Mouse (Mus musculus) forebrain, embryonic 11.5 days (tissue): ENCODE results near the gene Axin1. TPM values are rescaled to one million over a fixed set of nuclear protein-coding genes. Genes with fewer than 3 reads are reported as not detected.
"Not testable (repeated sequence)": the region's sequence is repeated elsewhere in the genome, so short reads cannot be mapped to it uniquely, and the experiment has no call there.

Experiments
- ATAC-seq: fragments of 200-750 bp; cut with Nextera tagmentation; replicated peaks from 2 replicates; pipeline ENCODE4 v1.8.0; 2017; ENCODE audit warnings: moderate TSS enrichment; ENCODE audit not compliant: low FRiP score
- DNase-seq: peaks from one replicate; pipeline ENCODE4 v3.0.0-alpha.2; 2017; ENCODE audit warnings: low spot score
- H3K27ac ChIP-seq: fragments of 300-500 bp; sonication (generic); 2 replicates; pipeline ENCODE4 v1.5.1; 2014; ENCODE audit warnings: low read depth, low read length
- H3K27me3 ChIP-seq: fragments of 300-500 bp; sonication (generic); 2 replicates; pipeline ENCODE4 v1.6.1; 2014; ENCODE audit warnings: mild to moderate bottlenecking, low read length, mixed read lengths; ENCODE audit not compliant: control insufficient read depth, insufficient read depth
- H3K36me3 ChIP-seq: fragments of 300-500 bp; sonication (generic); 2 replicates; pipeline ENCODE4 v1.6.1; 2014; ENCODE audit warnings: mild to moderate bottlenecking, low read length, moderate library complexity, mixed read lengths; ENCODE audit not compliant: control insufficient read depth, insufficient read depth
- H3K4me1 ChIP-seq: fragments of 300-500 bp; sonication (generic); replicated peaks from 2 replicates; pipeline ENCODE4 v1.6.1; 2014; ENCODE audit warnings: low read length, mixed read lengths; ENCODE audit not compliant: control insufficient read depth, insufficient read depth
- H3K4me2 ChIP-seq: fragments of 300-500 bp; sonication (generic); 2 replicates; pipeline ENCODE4 v1.6.1; 2014; ENCODE audit warnings: low read depth, mild to moderate bottlenecking, low read length, moderate library complexity, mixed read lengths; ENCODE audit not compliant: severe bottlenecking
- H3K4me3 ChIP-seq: fragments of 300-500 bp; sonication (generic); 2 replicates; pipeline ENCODE4 v1.5.1; 2014; ENCODE audit warnings: low read depth, low read length
- H3K9ac ChIP-seq: fragments of 300-500 bp; sonication (generic); 2 replicates; pipeline ENCODE4 v1.6.1; 2014; ENCODE audit warnings: low read length
- H3K9me3 ChIP-seq: fragments of 300-500 bp; sonication (generic); 2 replicates; pipeline ENCODE4 v1.6.1; 2016; ENCODE audit warnings: low read length, mixed read lengths; ENCODE audit not compliant: control insufficient read depth
- WGBS: fragments of 180-500 bp; shearing (Covaris S2); extraction: QIAGEN DNeasy Blood & Tissue Kit; methylation state at CpG from one replicate; pipeline ENCODE4 v1.1.7; 2014; 5-methylcytosine and 5-hydroxymethylcytosine counted together
- polyA plus RNA-seq: library from polyadenylated mRNA; unstranded; fragments of >200 nt; fragmentation: Nextera tagmentation; extraction: Ambion mirVana; gene quantifications from 2 replicates; pipeline ENCODE4 v1.2.1, GENCODE M21; 2014

Gene Axin1
- polyA plus RNA-seq, 1 experiment from 2014 or later = 19.1 TPM

- H3K9ac ChIP-seq, H3K4me1 ChIP-seq, H3K27ac ChIP-seq, DNase-seq, H3K4me3 ChIP-seq, ATAC-seq, H3K9me3 ChIP-seq, H3K4me2 ChIP-seq, H3K27me3 ChIP-seq: not testable (repeated sequence)
- WGBS = 90% methylated on average over 7 of the region's 7 CpGs
- H3K36me3 ChIP-seq = peaks cover 15% of the 10 kb centered on the region
Measured at GRCm38 (mm10) chr17:26191486-26191885, 53.0 kb downstream of the Axin1 start.

- no peak overlapping the region for H3K4me3 ChIP-seq
- no peaks in the 10 kb centered on the region for H3K4me1 ChIP-seq
- no peaks in the 10 kb centered on the region for H3K9me3 ChIP-seq
- 95% methylated on average over 15 of the region's 15 CpGs for WGBS
- H3K27me3 ChIP-seq = no peaks in the 10 kb centered on the region
- no peak overlapping the region for H3K4me2 ChIP-seq
- H3K9ac ChIP-seq = no peak overlapping the region
- DNase-seq (no peak), ATAC-seq (no peak)
- no peak overlapping the region for H3K27ac ChIP-seq
- peaks cover 11% of the 10 kb centered on the region for H3K36me3 ChIP-seq
Measured at GRCm38 (mm10) chr17:26192481-26193190, 54.1 kb downstream of the Axin1 start.

GRCm38 (mm10) chr17:26198892-26199291 lies 60.4 kb downstream of the Axin1 start, which contains the start of gene Pdia2:
TSS of gene Pdia2 (minus strand) at chr17:26199087.
- Histone ChIP-seq H3K36me3 (no peaks in the 10 kb centered on the region; the same call in 1 of the 2 replicates), H3K9me3 (no peaks in the 10 kb centered on the region), H3K9ac (no peak within 1 kb of the TSS), H3K27ac (no peak within 1 kb of the TSS), H3K27me3 (peaks cover 42% of the 10 kb centered on the region), H3K4me3 (no peak within 1 kb of the TSS), H3K4me2 (0 out of 2 replicates have a peak within 1 kb of the TSS, but pooled peaks have one; percentile 5), H3K4me1 (peaks cover 17% of the 10 kb centered on the region)
- ATAC-seq (no peak), DNase-seq (no peak)
- 74% methylated on average over 4 of the region's 4 CpGs for WGBS

- ATAC-seq = peak; percentile 59; the same call in 1 of the 2 replicates
- Histone ChIP-seq H3K9me3 (no peaks in the 10 kb centered on the region), H3K4me3 (peak overlapping the region; percentile 53), H3K27me3 (peaks cover 44% of the 10 kb centered on the region), H3K4me2 (peak overlapping the region; percentile 83), H3K4me1 (peaks cover 17% of the 10 kb centered on the region), H3K9ac (peak overlapping the region; percentile 54), H3K27ac (no peak overlapping the region), H3K36me3 (no peaks in the 10 kb centered on the region)
- WGBS = under 1% methylated on average over 82 of the region's 92 CpGs
- DNase-seq = peak; percentile 58
Measured at GRCm38 (mm10) chr17:26200831-26201705, 62.6 kb downstream of the Axin1 start.

GRCm38 (mm10) chr17:26201998-26202397 lies 63.5 kb downstream of the Axin1 start:
- Histone ChIP-seq H3K36me3 (no peaks in the 10 kb centered on the region), H3K4me1 (peaks cover 17% of the 10 kb centered on the region), H3K27me3 (peaks cover 44% of the 10 kb centered on the region), H3K4me3 (no peak overlapping the region), H3K27ac (no peak overlapping the region), H3K9me3 (no peaks in the 10 kb centered on the region), H3K4me2 (no peak overlapping the region), H3K9ac (no peak overlapping the region)
- DNase-seq = no peak
- ATAC-seq = no peak

- 0 out of 2 replicates have a peak, but pooled peaks have one; percentile 12 for ATAC-seq
- no peaks in the 10 kb centered on the region for H3K9me3 ChIP-seq
- H3K36me3 ChIP-seq = no peaks in the 10 kb centered on the region
- peak within 1 kb of the TSS; percentile 74 for H3K4me2 ChIP-seq
- peaks cover 17% of the 10 kb centered on the region for H3K4me1 ChIP-seq
- H3K27ac ChIP-seq = no peak within 1 kb of the TSS
- no peak within 1 kb of the TSS; the same call in none of the 2 replicates for H3K9ac ChIP-seq
- WGBS = 1% methylated on average over 21 of the region's 22 CpGs
- DNase-seq = no peak
- H3K27me3 ChIP-seq = peaks cover 44% of the 10 kb centered on the region
- H3K4me3 ChIP-seq = peak within 1 kb of the TSS; percentile 34
Measured at GRCm38 (mm10) chr17:26202737-26203136, 64.2 kb downstream of the Axin1 start, which contains the start of gene Rgs11. TSS of gene Rgs11 (plus strand) at chr17:26202951.

- Histone ChIP-seq H3K4me3 (peak overlapping the region; percentile 34), H3K9me3 (no peaks in the 10 kb centered on the region), H3K4me2 (peak overlapping the region; percentile 74), H3K27ac (no peak overlapping the region), H3K27me3 (peaks cover 44% of the 10 kb centered on the region), H3K36me3 (no peaks in the 10 kb centered on the region), H3K4me1 (peaks cover 17% of the 10 kb centered on the region), H3K9ac (no peak overlapping the region; the same call in none of the 2 replicates)
- DNase-seq (no peak), ATAC-seq (no peak)
- WGBS = under 1% methylated on average over 30 of the region's 30 CpGs
Measured at GRCm38 (mm10) chr17:26203321-26203811, 64.9 kb downstream of the Axin1 start.

- Histone ChIP-seq H3K4me1 (peaks cover 17% of the 10 kb centered on the region), H3K4me3 (no peak overlapping the region), H3K27me3 (peaks cover 43% of the 10 kb centered on the region), H3K4me2 (no peak overlapping the region), H3K36me3 (no peaks in the 10 kb centered on the region), H3K27ac (no peak overlapping the region), H3K9me3 (no peaks in the 10 kb centered on the region), H3K9ac (no peak overlapping the region)
- no peak for DNase-seq
- 32% methylated on average over 11 of the region's 11 CpGs for WGBS
- no peak for ATAC-seq
Measured at GRCm38 (mm10) chr17:26204766-26205165, 66.3 kb downstream of the Axin1 start.
